Mouse (Mus musculus) hindbrain, embryonic 10.5 days (tissue): Measurements from ENCODE around the gene Sars. TPM values are rescaled to one million over a fixed set of nuclear protein-coding genes. Genes with fewer than 3 reads are reported as not detected.

Source experiments
- DNase-seq: peaks from one replicate; pipeline ENCODE4 v3.0.0-alpha.2; 2017; ENCODE audit warnings: low spot score
- H3K27ac ChIP-seq: fragments of 300-500 bp; sonication (generic); 2 replicates; pipeline ENCODE4 v1.5.1; 2016; ENCODE audit warnings: mild to moderate bottlenecking, moderate library complexity
- H3K27me3 ChIP-seq: fragments of 300-500 bp; sonication (generic); 2 replicates; pipeline ENCODE4 v1.6.1; 2016; ENCODE audit warnings: mild to moderate bottlenecking; ENCODE audit not compliant: poor library complexity, insufficient read depth, severe bottlenecking
- H3K36me3 ChIP-seq: fragments of 300-500 bp; sonication (generic); 2 replicates; pipeline ENCODE4 v1.6.1; 2016; ENCODE audit warnings: mild to moderate bottlenecking, moderate library complexity
- H3K4me1 ChIP-seq: fragments of 300-500 bp; sonication (generic); replicated peaks from 2 replicates; pipeline ENCODE4 v1.6.1; 2016; ENCODE audit warnings: mild to moderate bottlenecking
- H3K4me3 ChIP-seq: fragments of 300-500 bp; sonication (generic); 2 replicates; pipeline ENCODE4 v1.5.1; 2016; ENCODE audit warnings: mild to moderate bottlenecking, moderate library complexity
- H3K9me3 ChIP-seq: fragments of 300-500 bp; sonication (generic); 2 replicates; pipeline ENCODE4 v1.6.1; 2016; ENCODE audit warnings: mild to moderate bottlenecking, moderate library complexity
- WGBS: fragments of 180-500 bp; shearing (Covaris S2); methylation state at CpG from one replicate; pipeline ENCODE4 v1.1.7; 2016; 5-methylcytosine and 5-hydroxymethylcytosine counted together
- polyA plus RNA-seq: library from polyadenylated mRNA; unstranded; fragments of >200 nt; fragmentation: Nextera tagmentation; extraction: Ambion mirVana; gene quantifications from 2 replicates; pipeline ENCODE4 v1.2.1, GENCODE M21; 2016

Sars gene
- polyA plus RNA-seq, 1 experiment from 2014 or later = 177 TPM

- peak; percentile 87 for DNase-seq
- Histone ChIP-seq H3K4me1 (peaks cover 56% of the 10 kb centered on the region), H3K4me3 (peak overlapping the region; percentile 20; the same call in 1 of the 2 replicates), H3K36me3 (peaks cover 100% of the 10 kb centered on the region), H3K27me3 (0 out of 2 replicates have a peak, but pooled peaks cover 7% of the 10 kb centered on the region), H3K27ac (peak overlapping the region; percentile 68), H3K9me3 (no peaks in the 10 kb centered on the region)
- WGBS = 39% methylated on average over 22 of the region's 22 CpGs
Observed at GRCm38 (mm10) chr3:108401692-108402527, 43.1 kb downstream of the Sars start.

GRCm38 (mm10) chr3:108400442-108400841 lies 44.6 kb downstream of the Sars start:
- no peak overlapping the region for H3K27ac ChIP-seq
- WGBS = 88% methylated on average over 5 of the region's 5 CpGs
- H3K36me3 ChIP-seq = peaks cover 100% of the 10 kb centered on the region
- no peaks in the 10 kb centered on the region for H3K9me3 ChIP-seq
- H3K4me1 ChIP-seq = peaks cover 41% of the 10 kb centered on the region
- no peak for DNase-seq
- no peak overlapping the region for H3K4me3 ChIP-seq
- 0 out of 2 replicates have a peak, but pooled peaks cover 7% of the 10 kb centered on the region for H3K27me3 ChIP-seq

- Histone ChIP-seq H3K27ac (no peak overlapping the region), H3K36me3 (peaks cover 100% of the 10 kb centered on the region), H3K27me3 (peaks cover 5% of the 10 kb centered on the region; the same call in 1 of the 2 replicates), H3K9me3 (no peaks in the 10 kb centered on the region), H3K4me3 (no peak overlapping the region), H3K4me1 (peaks cover 31% of the 10 kb centered on the region)
- WGBS = 94% methylated on average over 9 of the region's 9 CpGs
- DNase-seq = no peak
Observed at GRCm38 (mm10) chr3:108398281-108398680, 46.7 kb downstream of the Sars start.

GRCm38 (mm10) chr3:108392793-108393192 lies 52.2 kb downstream of the Sars start:
- WGBS = 37% methylated on average over 15 of the region's 15 CpGs
- peaks cover 87% of the 10 kb centered on the region for H3K36me3 ChIP-seq
- peak overlapping the region; percentile 66 for H3K27ac ChIP-seq

GRCm38 (mm10) chr3:108392299-108392698 lies 52.7 kb downstream of the Sars start:
- Histone ChIP-seq H3K27me3 (peaks cover 3% of the 10 kb centered on the region; the same call in 1 of the 2 replicates), H3K4me3 (peak overlapping the region; percentile 9; the same call in 1 of the 2 replicates), H3K9me3 (no peaks in the 10 kb centered on the region), H3K27ac (peak overlapping the region; percentile 66), H3K36me3 (peaks cover 87% of the 10 kb centered on the region), H3K4me1 (peaks cover 45% of the 10 kb centered on the region)
- WGBS = 20% methylated on average over 10 of the region's 10 CpGs
- no peak for DNase-seq

More at GRCm38 (mm10) chr3:108392793-108393192, 52.2 kb downstream of the Sars start:
- Histone ChIP-seq H3K27me3 (peaks cover 3% of the 10 kb centered on the region; the same call in 1 of the 2 replicates), H3K9me3 (no peaks in the 10 kb centered on the region), H3K4me3 (peak overlapping the region; percentile 9; the same call in 1 of the 2 replicates), H3K4me1 (peaks cover 45% of the 10 kb centered on the region)
- DNase-seq = no peak

- Histone ChIP-seq H3K36me3 (peaks cover 79% of the 10 kb centered on the region), H3K4me3 (no peak overlapping the region), H3K9me3 (no peaks in the 10 kb centered on the region), H3K4me1 (peaks cover 60% of the 10 kb centered on the region), H3K27ac (peak overlapping the region; percentile 73), H3K27me3 (peaks cover 3% of the 10 kb centered on the region; the same call in 1 of the 2 replicates)
- peak; percentile 96 for DNase-seq
- 3% methylated on average over 5 of the region's 5 CpGs for WGBS
Observed at GRCm38 (mm10) chr3:108389111-108389545, 55.9 kb downstream of the Sars start.

- no peak for DNase-seq
- H3K4me3 ChIP-seq = no peak overlapping the region
- peaks cover 50% of the 10 kb centered on the region for H3K36me3 ChIP-seq
- no peaks in the 10 kb centered on the region for H3K9me3 ChIP-seq
- WGBS = 88% methylated on average over 10 of the region's 10 CpGs
- H3K4me1 ChIP-seq = peaks cover 62% of the 10 kb centered on the region
- H3K27ac ChIP-seq = no peak overlapping the region; the same call in 1 of the 2 replicates
- no peaks in the 10 kb centered on the region for H3K27me3 ChIP-seq
Observed at GRCm38 (mm10) chr3:108386186-108386585, 58.8 kb downstream of the Sars start.

GRCm38 (mm10) chr3:108384425-108384824 lies 60.6 kb downstream of the Sars start:
- H3K4me1 ChIP-seq = peaks cover 60% of the 10 kb centered on the region
- H3K27ac ChIP-seq = peak overlapping the region; percentile 89
- DNase-seq = no peak

GRCm38 (mm10) chr3:108383485-108384354 lies 61.3 kb downstream of the Sars start, which contains the start of gene Psrc1:
Gene Psrc1 (plus strand): TSS chr3:108383839.
- Histone ChIP-seq H3K4me1 (peaks cover 53% of the 10 kb centered on the region), H3K27me3 (no peaks in the 10 kb centered on the region), H3K9me3 (no peaks in the 10 kb centered on the region), H3K27ac (peak within 1 kb of the TSS; percentile 89), H3K4me3 (peak within 1 kb of the TSS; percentile 62), H3K36me3 (peaks cover 37% of the 10 kb centered on the region)
- 1% methylated on average over 44 of the region's 44 CpGs for WGBS
- peak; percentile 92 for DNase-seq

More at GRCm38 (mm10) chr3:108384425-108384824, 60.6 kb downstream of the Sars start:
- H3K27me3 ChIP-seq = no peaks in the 10 kb centered on the region
- WGBS = 40% methylated on average over 2 of the region's 2 CpGs
- H3K4me3 ChIP-seq = peak overlapping the region; percentile 62
- H3K9me3 ChIP-seq = no peaks in the 10 kb centered on the region
- H3K36me3 ChIP-seq = peaks cover 41% of the 10 kb centered on the region

- Histone ChIP-seq H3K4me3 (0 out of 2 replicates have a peak overlapping the region, but pooled peaks have one; percentile 62), H3K27ac (peak overlapping the region; percentile 89)
- no peak for DNase-seq
Observed at GRCm38 (mm10) chr3:108381945-108382875, 62.8 kb downstream of the Sars start.

GRCm38 (mm10) chr3:108380695-108381094 lies 64.3 kb downstream of the Sars start:
- peaks cover 43% of the 10 kb centered on the region for H3K4me1 ChIP-seq
- peaks cover 8% of the 10 kb centered on the region for H3K36me3 ChIP-seq
- H3K27ac ChIP-seq = no peak overlapping the region
- no peaks in the 10 kb centered on the region for H3K27me3 ChIP-seq
- H3K9me3 ChIP-seq = no peaks in the 10 kb centered on the region
- no peak for DNase-seq
- H3K4me3 ChIP-seq = no peak overlapping the region
- 75% methylated on average over 6 of the region's 6 CpGs for WGBS

More at GRCm38 (mm10) chr3:108381945-108382875, 62.8 kb downstream of the Sars start:
- 75% methylated on average over 14 of the region's 14 CpGs for WGBS
- Histone ChIP-seq H3K4me1 (peaks cover 49% of the 10 kb centered on the region), H3K36me3 (peaks cover 23% of the 10 kb centered on the region), H3K9me3 (no peaks in the 10 kb centered on the region), H3K27me3 (no peaks in the 10 kb centered on the region)
